Mouse (Mus musculus): ENCODE measurements around the gene Nbas. TPM values are rescaled to one million over a fixed set of nuclear protein-coding genes. Genes with fewer than 3 reads are reported as not detected.

The Nbas gene
- polyA plus RNA-seq, 1 experiment, result 10.5 TPM

DNA sequence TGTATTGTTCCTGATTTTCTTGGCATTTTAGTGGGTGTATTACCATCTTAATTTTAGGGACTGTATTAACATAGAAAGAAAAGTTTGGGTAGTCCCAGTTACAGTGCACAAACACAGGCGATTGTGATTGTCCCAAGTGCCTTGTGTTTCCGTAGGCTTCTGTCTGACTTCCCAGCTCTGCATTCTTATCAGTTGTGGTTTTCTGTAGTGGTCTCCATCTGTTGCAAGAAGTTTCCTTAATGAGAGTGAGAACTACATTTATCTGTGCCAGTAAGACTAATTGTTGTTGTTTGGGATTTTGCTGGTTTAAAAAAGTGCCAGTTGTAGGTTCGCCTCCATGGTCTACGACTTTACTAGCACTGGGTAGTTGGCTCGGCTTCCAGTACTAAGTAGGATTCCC, 88.3 kb downstream of the Nbas start:
- Histone ChIP-seq H3K79me2 (ENCODE audit: control insufficient read depth, insufficient read depth) (no peaks in the 10 kb centered on the region), H3K79me3 (ENCODE audit: low read depth) (no peaks in the 10 kb centered on the region), H3K36me3 (ENCODE audit: control insufficient read depth, insufficient read depth) (peaks cover 22% of the 10 kb centered on the region), H3K27me3 (ENCODE audit: control insufficient read depth, insufficient read depth, insufficient read length) (no peaks in the 10 kb centered on the region), H3K4me3 (ENCODE audit: insufficient read depth, poor library complexity, severe bottlenecking) (no peak overlapping the region), H3ac (ENCODE audit: control insufficient read depth, insufficient read length, low read depth) (no peak overlapping the region)
- TF ChIP-seq CEBPB (IDR thresholded peaks at IDR 0.05; ENCODE audit: low read depth) (no peak), MAX (IDR thresholded peaks at IDR 0.05) (no peak), FOSL1 (IDR thresholded peaks at IDR 0.05; ENCODE audit: insufficient read depth, low read length, poor library complexity, severe bottlenecking) (no peak), MYOG (IDR thresholded peaks at IDR 0.05; ENCODE audit: control insufficient read depth, extremely low read depth, insufficient read length) (no peak), MYOD1 (IDR thresholded peaks at IDR 0.05; ENCODE audit: control insufficient read depth, insufficient read length, low read depth) (no peak), CTCF (IDR thresholded peaks at IDR 0.05; ENCODE audit: control insufficient read depth, insufficient read depth, insufficient read length) (no peak), USF1 (IDR thresholded peaks at IDR 0.05; ENCODE audit: low read depth) (no peak)

DNA sequence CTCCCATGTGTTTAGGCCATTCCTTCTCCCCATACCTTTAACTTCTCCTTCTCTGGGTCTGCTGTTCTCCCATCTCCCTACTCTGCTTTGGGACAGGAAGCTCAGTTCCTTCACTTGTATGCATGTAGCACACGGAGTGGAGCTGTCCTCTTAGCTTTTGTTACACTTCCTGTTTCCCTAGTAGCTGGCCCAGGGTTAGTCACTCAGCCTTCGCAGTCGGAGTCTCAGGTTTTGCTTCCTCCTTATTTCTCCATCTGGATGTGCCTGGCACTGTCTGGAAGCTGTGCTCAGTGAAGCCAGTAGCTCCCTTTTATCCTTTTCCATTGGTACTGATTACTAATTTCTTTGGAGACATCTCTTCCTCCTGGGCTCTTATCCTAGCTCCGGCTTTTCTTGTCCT, 89.9 kb downstream of the Nbas start:
- no peaks in the 10 kb centered on the region for H3K79me2 ChIP-seq (ENCODE audit: control insufficient read depth, insufficient read depth)
- no peak overlapping the region for H3ac ChIP-seq (ENCODE audit: control insufficient read depth, insufficient read length, low read depth)
- H3K27me3 ChIP-seq (ENCODE audit: control insufficient read depth, insufficient read depth, insufficient read length), result no peaks in the 10 kb centered on the region
- peaks cover 28% of the 10 kb centered on the region for H3K36me3 ChIP-seq (ENCODE audit: control insufficient read depth, insufficient read depth)
- H3K4me3 ChIP-seq (ENCODE audit: insufficient read depth, poor library complexity, severe bottlenecking), result no peak overlapping the region
- H3K79me3 ChIP-seq (ENCODE audit: low read depth), result no peaks in the 10 kb centered on the region
- TF ChIP-seq MYOG (IDR thresholded peaks at IDR 0.05; ENCODE audit: control insufficient read depth, extremely low read depth, insufficient read length) (no peak), USF1 (IDR thresholded peaks at IDR 0.05; ENCODE audit: low read depth) (no peak), FOSL1 (IDR thresholded peaks at IDR 0.05; ENCODE audit: insufficient read depth, low read length, poor library complexity, severe bottlenecking) (no peak), CEBPB (IDR thresholded peaks at IDR 0.05; ENCODE audit: low read depth) (no peak), MYOD1 (IDR thresholded peaks at IDR 0.05; ENCODE audit: control insufficient read depth, insufficient read length, low read depth) (no peak), CTCF (IDR thresholded peaks at IDR 0.05; ENCODE audit: control insufficient read depth, insufficient read depth, insufficient read length) (no peak), MAX (IDR thresholded peaks at IDR 0.05) (no peak)

DNA sequence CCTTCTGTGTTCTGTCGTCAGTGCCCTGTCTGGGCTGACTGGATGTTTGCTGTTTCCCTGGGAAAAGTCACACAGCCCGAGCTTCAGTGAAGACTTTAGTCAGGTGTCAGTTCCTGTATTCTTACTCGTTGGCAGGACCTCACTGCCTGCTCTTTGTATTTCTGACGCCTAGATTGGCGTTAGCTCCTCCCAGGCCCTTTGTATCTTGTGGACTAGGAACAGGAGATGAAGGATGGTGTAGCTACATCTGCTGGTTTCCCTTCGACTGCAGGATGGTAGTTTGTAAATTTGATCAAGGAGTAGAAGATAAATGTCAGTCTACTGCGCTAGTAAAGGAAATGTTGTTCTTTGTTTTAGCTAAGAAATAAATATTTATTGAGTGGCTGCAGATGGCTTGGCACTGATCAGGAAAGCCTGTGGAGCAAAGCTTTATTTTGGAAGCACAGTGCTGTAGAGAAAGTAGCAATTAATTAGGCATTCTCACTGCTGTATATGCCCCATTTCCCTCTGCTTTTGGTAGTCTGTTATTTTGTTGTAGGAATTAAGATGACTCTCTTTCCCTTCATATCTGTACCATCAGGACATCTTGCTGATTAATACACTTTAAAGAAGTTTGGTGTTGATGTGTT, 91.4 kb downstream of the Nbas start:
- H3K79me2 ChIP-seq (ENCODE audit: control insufficient read depth, insufficient read depth), result no peaks in the 10 kb centered on the region
- H3K4me3 ChIP-seq (ENCODE audit: insufficient read depth, poor library complexity, severe bottlenecking), result no peak overlapping the region
- TF ChIP-seq CEBPB (IDR thresholded peaks at IDR 0.05; ENCODE audit: low read depth) (no peak), MYOD1 (IDR thresholded peaks at IDR 0.05; ENCODE audit: control insufficient read depth, insufficient read length, low read depth) (no peak), MYOG (IDR thresholded peaks at IDR 0.05; ENCODE audit: control insufficient read depth, extremely low read depth, insufficient read length) (no peak), USF1 (IDR thresholded peaks at IDR 0.05; ENCODE audit: low read depth) (no peak), CTCF (IDR thresholded peaks at IDR 0.05; ENCODE audit: control insufficient read depth, insufficient read depth, insufficient read length) (no peak), FOSL1 (IDR thresholded peaks at IDR 0.05; ENCODE audit: insufficient read depth, low read length, poor library complexity, severe bottlenecking) (no peak), MAX (IDR thresholded peaks at IDR 0.05) (no peak)
- H3ac ChIP-seq (ENCODE audit: control insufficient read depth, insufficient read length, low read depth), result no peak overlapping the region
- peaks cover 28% of the 10 kb centered on the region for H3K36me3 ChIP-seq (ENCODE audit: control insufficient read depth, insufficient read depth)
- no peaks in the 10 kb centered on the region for H3K79me3 ChIP-seq (ENCODE audit: low read depth)
- H3K27me3 ChIP-seq (ENCODE audit: control insufficient read depth, insufficient read depth, insufficient read length), result no peaks in the 10 kb centered on the region

DNA sequence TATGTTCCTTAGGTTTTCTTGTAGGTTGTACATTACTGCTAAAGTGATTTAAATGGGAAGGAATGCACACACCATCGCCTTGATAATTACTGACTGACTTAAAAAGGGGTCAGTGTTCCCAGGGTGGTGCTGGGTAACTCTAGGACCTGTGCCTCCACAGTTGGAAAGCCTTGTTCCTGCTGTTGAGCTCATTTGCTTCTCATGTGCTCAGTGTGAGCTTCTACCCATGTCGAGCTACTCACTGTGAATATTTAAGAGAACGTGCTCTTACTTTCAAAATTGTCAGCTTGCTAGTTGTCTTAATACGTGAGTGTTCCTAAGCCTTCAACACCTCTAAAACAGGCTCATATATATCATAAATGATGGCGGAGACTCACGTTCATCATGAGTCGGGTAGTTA, 112.6 kb downstream of the Nbas start:
- TF ChIP-seq MYOD1 (IDR thresholded peaks at IDR 0.05; ENCODE audit: control insufficient read depth, insufficient read length, low read depth) (no peak), FOSL1 (IDR thresholded peaks at IDR 0.05; ENCODE audit: insufficient read depth, low read length, poor library complexity, severe bottlenecking) (no peak), MAX (IDR thresholded peaks at IDR 0.05) (no peak), CTCF (IDR thresholded peaks at IDR 0.05; ENCODE audit: control insufficient read depth, insufficient read depth, insufficient read length) (no peak), USF1 (IDR thresholded peaks at IDR 0.05; ENCODE audit: low read depth) (no peak), CEBPB (IDR thresholded peaks at IDR 0.05; ENCODE audit: low read depth) (no peak), MYOG (IDR thresholded peaks at IDR 0.05; ENCODE audit: control insufficient read depth, extremely low read depth, insufficient read length) (no peak)
- Histone ChIP-seq H3K79me2 (ENCODE audit: control insufficient read depth, insufficient read depth) (no peaks in the 10 kb centered on the region), H3K79me3 (ENCODE audit: low read depth) (no peaks in the 10 kb centered on the region), H3K36me3 (ENCODE audit: control insufficient read depth, insufficient read depth) (peaks cover 21% of the 10 kb centered on the region), H3K27me3 (ENCODE audit: control insufficient read depth, insufficient read depth, insufficient read length) (no peaks in the 10 kb centered on the region), H3ac (ENCODE audit: control insufficient read depth, insufficient read length, low read depth) (no peak overlapping the region), H3K4me3 (ENCODE audit: insufficient read depth, poor library complexity, severe bottlenecking) (no peak overlapping the region)

DNA sequence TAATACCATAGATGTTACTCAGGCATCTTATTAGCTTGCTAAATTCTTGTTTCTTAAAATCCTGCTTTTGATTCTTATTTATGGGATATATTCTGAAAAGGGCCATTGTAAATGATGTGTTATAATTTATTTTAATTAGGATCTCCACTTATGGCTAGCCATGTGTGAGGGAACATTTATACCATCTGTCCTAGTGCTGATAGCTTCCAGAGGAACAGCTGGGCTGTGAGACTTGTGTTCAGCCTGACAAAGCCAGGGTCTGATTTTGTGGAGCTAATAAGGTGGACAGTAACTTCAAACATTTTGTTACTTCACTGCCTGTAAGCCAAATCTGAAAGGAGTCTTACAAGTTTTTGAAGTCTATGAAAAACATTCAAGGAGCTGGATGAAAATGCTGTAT, 113.1 kb downstream of the Nbas start:
- H3K27me3 ChIP-seq (ENCODE audit: control insufficient read depth, insufficient read depth, insufficient read length), result no peaks in the 10 kb centered on the region
- H3K4me3 ChIP-seq (ENCODE audit: insufficient read depth, poor library complexity, severe bottlenecking), result no peak overlapping the region
- no peak for TF ChIP-seq MYOG (IDR thresholded peaks at IDR 0.05; ENCODE audit: control insufficient read depth, extremely low read depth, insufficient read length)
- TF ChIP-seq MYOD1 (IDR thresholded peaks at IDR 0.05; ENCODE audit: control insufficient read depth, insufficient read length, low read depth), result no peak
- TF ChIP-seq CTCF (IDR thresholded peaks at IDR 0.05; ENCODE audit: control insufficient read depth, insufficient read depth, insufficient read length), result no peak
- no peak for TF ChIP-seq CEBPB (IDR thresholded peaks at IDR 0.05; ENCODE audit: low read depth)
- no peak for TF ChIP-seq USF1 (IDR thresholded peaks at IDR 0.05; ENCODE audit: low read depth)
- TF ChIP-seq FOSL1 (IDR thresholded peaks at IDR 0.05; ENCODE audit: insufficient read depth, low read length, poor library complexity, severe bottlenecking), result no peak
- TF ChIP-seq MAX (IDR thresholded peaks at IDR 0.05), result no peak
- peaks cover 20% of the 10 kb centered on the region for H3K36me3 ChIP-seq (ENCODE audit: control insufficient read depth, insufficient read depth)
- no peaks in the 10 kb centered on the region for H3K79me3 ChIP-seq (ENCODE audit: low read depth)
- H3K79me2 ChIP-seq (ENCODE audit: control insufficient read depth, insufficient read depth), result no peaks in the 10 kb centered on the region
- H3ac ChIP-seq (ENCODE audit: control insufficient read depth, insufficient read length, low read depth), result no peak overlapping the region

All from C2C12 (cell line).